Mouse (Mus musculus): ENCODE results near the gene Wdr1. TPM values are rescaled to one million over a fixed set of nuclear protein-coding genes. Genes with fewer than 3 reads are reported as not detected.
A peak's percentile ranks its signal among the peaks of the same experiment; 100 is the strongest.
"Not testable (repeated sequence)": the region's sequence is repeated elsewhere in the genome, so short reads cannot be mapped to it uniquely, and the experiment has no call there.

Wdr1 gene
- 170 and 202 TPM in 2 replicates for polyA plus RNA-seq (2015; fragmentation: Nextera tagmentation; extraction: Ambion mirVana)

- H3K27me3 ChIP-seq (replicated peaks), result no peaks in the 10 kb centered on the region
- H3K4me3 ChIP-seq (replicated peaks), result peak within 1 kb of the TSS; percentile 97
- peaks cover 38% of the 10 kb centered on the region for H3K4me1 ChIP-seq
- WGBS, result 81% methylated on average over 2 of the region's 2 CpGs
- peaks cover 13% of the 10 kb centered on the region for H3K36me3 ChIP-seq
- no peaks in the 10 kb centered on the region for H3K9me3 ChIP-seq (replicated peaks)
- no peak for ATAC-seq (ENCODE audit: low FRiP score)
- H3K27ac ChIP-seq (replicated peaks), result peak within 1 kb of the TSS; percentile 94
- peak within 1 kb of the TSS; percentile 89 for H3K4me2 ChIP-seq
- peak within 1 kb of the TSS; percentile 71 for H3K9ac ChIP-seq (replicated peaks)
Measured at GRCm38 (mm10) chr5:38563121-38563520, at the start of gene Wdr1. Gene Wdr1 (minus strand): TSS chr5:38563221.

- Histone ChIP-seq H3K4me3 (replicated peaks) (no peak overlapping the region), H3K27ac (replicated peaks) (no peak overlapping the region), H3K27me3 (replicated peaks) (no peaks in the 10 kb centered on the region), H3K4me1 (no peaks in the 10 kb centered on the region), H3K9me3 (replicated peaks) (no peaks in the 10 kb centered on the region), H3K4me2 (no peak overlapping the region), H3K36me3 (no peaks in the 10 kb centered on the region), H3K9ac (replicated peaks) (no peak overlapping the region)
- ATAC-seq (ENCODE audit: low FRiP score), result no peak
- WGBS, result 89% methylated on average over 3 of the region's 3 CpGs
Measured at GRCm38 (mm10) chr5:38611118-38611517, 48.1 kb upstream of the Wdr1 start.

- H3K9me3 ChIP-seq (replicated peaks); H3K4me1 ChIP-seq; H3K4me2 ChIP-seq; H3K27me3 ChIP-seq (replicated peaks); H3K36me3 ChIP-seq; H3K4me3 ChIP-seq (replicated peaks); H3K27ac ChIP-seq (replicated peaks); H3K9ac ChIP-seq (replicated peaks); ATAC-seq (ENCODE audit: low FRiP score): not testable (repeated sequence)
- 92% methylated on average over 4 of the region's 4 CpGs for WGBS
Measured at GRCm38 (mm10) chr5:38608219-38608618, 45.2 kb upstream of the Wdr1 start.

- H3K4me3 ChIP-seq (replicated peaks), result peak overlapping the region; percentile 36
- no peaks in the 10 kb centered on the region for H3K9me3 ChIP-seq (replicated peaks)
- peak; percentile 72; the same call in 1 of the 2 replicates for ATAC-seq (ENCODE audit: low FRiP score)
- H3K36me3 ChIP-seq, result no peaks in the 10 kb centered on the region
- H3K4me2 ChIP-seq, result peak overlapping the region; percentile 52
- no peaks in the 10 kb centered on the region for H3K27me3 ChIP-seq (replicated peaks)
- H3K27ac ChIP-seq (replicated peaks), result no peak overlapping the region
- 51% methylated on average over 11 of the region's 11 CpGs for WGBS
- no peak overlapping the region for H3K9ac ChIP-seq (replicated peaks)
- 0 out of 2 replicates have a peak, but pooled peaks cover 3% of the 10 kb centered on the region for H3K4me1 ChIP-seq
Measured at GRCm38 (mm10) chr5:38598647-38599304, 35.8 kb upstream of the Wdr1 start.

- Histone ChIP-seq H3K27me3 (replicated peaks) (no peaks in the 10 kb centered on the region), H3K4me2 (no peak overlapping the region), H3K9me3 (replicated peaks) (no peaks in the 10 kb centered on the region), H3K4me1 (no peaks in the 10 kb centered on the region), H3K4me3 (replicated peaks) (no peak overlapping the region), H3K27ac (replicated peaks) (no peak overlapping the region), H3K36me3 (no peaks in the 10 kb centered on the region), H3K9ac (replicated peaks) (no peak overlapping the region)
- no peak for ATAC-seq (ENCODE audit: low FRiP score)
- WGBS, result 83% methylated on average over 9 of the region's 9 CpGs
Measured at GRCm38 (mm10) chr5:38588924-38589323, 25.9 kb upstream of the Wdr1 start.

- no peak for ATAC-seq (ENCODE audit: low FRiP score)
- H3K27me3 ChIP-seq (replicated peaks), result no peaks in the 10 kb centered on the region
- no peaks in the 10 kb centered on the region for H3K9me3 ChIP-seq (replicated peaks)
- no peak overlapping the region for H3K9ac ChIP-seq (replicated peaks)
- H3K4me3 ChIP-seq (replicated peaks), result no peak overlapping the region
- H3K36me3 ChIP-seq, result no peaks in the 10 kb centered on the region
- no peak overlapping the region for H3K4me2 ChIP-seq
- no peaks in the 10 kb centered on the region for H3K4me1 ChIP-seq
- H3K27ac ChIP-seq (replicated peaks), result no peak overlapping the region
- 92% methylated on average over 2 of the region's 2 CpGs for WGBS
Measured at GRCm38 (mm10) chr5:38585450-38585849, 22.4 kb upstream of the Wdr1 start.

- H3K4me1 ChIP-seq, result no peaks in the 10 kb centered on the region
Measured at GRCm38 (mm10) chr5:38583026-38583425, 20.0 kb upstream of the Wdr1 start.

GRCm38 (mm10) chr5:38580703-38581102, 17.7 kb upstream of the Wdr1 start:
- H3K9ac ChIP-seq (replicated peaks), result no peak overlapping the region
- no peaks in the 10 kb centered on the region for H3K27me3 ChIP-seq (replicated peaks)
- no peak overlapping the region for H3K4me3 ChIP-seq (replicated peaks)
- ATAC-seq (ENCODE audit: low FRiP score), result no peak
- no peaks in the 10 kb centered on the region for H3K9me3 ChIP-seq (replicated peaks)
- H3K27ac ChIP-seq (replicated peaks), result no peak overlapping the region
- H3K4me1 ChIP-seq, result no peaks in the 10 kb centered on the region
- 26% methylated on average over 6 of the region's 6 CpGs for WGBS
- no peak overlapping the region for H3K4me2 ChIP-seq
- H3K36me3 ChIP-seq, result no peaks in the 10 kb centered on the region

More at GRCm38 (mm10) chr5:38583026-38583425, 20.0 kb upstream of the Wdr1 start:
- no peaks in the 10 kb centered on the region for H3K9me3 ChIP-seq (replicated peaks)
- H3K27ac ChIP-seq (replicated peaks), result no peak overlapping the region
- no peak overlapping the region for H3K9ac ChIP-seq (replicated peaks)
- H3K36me3 ChIP-seq, result no peaks in the 10 kb centered on the region
- H3K4me2 ChIP-seq, result no peak overlapping the region
- 87% methylated on average over 4 of the region's 4 CpGs for WGBS
- no peak overlapping the region for H3K4me3 ChIP-seq (replicated peaks)
- H3K27me3 ChIP-seq (replicated peaks), result no peaks in the 10 kb centered on the region
- ATAC-seq (ENCODE audit: low FRiP score), result no peak

- no peak for ATAC-seq (ENCODE audit: low FRiP score)
- no peak overlapping the region for H3K4me3 ChIP-seq (replicated peaks)
- H3K4me1 ChIP-seq, result no peaks in the 10 kb centered on the region
- WGBS, result 78% methylated on average over 2 of the region's 2 CpGs
- no peaks in the 10 kb centered on the region for H3K27me3 ChIP-seq (replicated peaks)
- no peak overlapping the region for H3K9ac ChIP-seq (replicated peaks)
- no peaks in the 10 kb centered on the region for H3K9me3 ChIP-seq (replicated peaks)
- H3K36me3 ChIP-seq, result no peaks in the 10 kb centered on the region
- no peak overlapping the region for H3K27ac ChIP-seq (replicated peaks)
- H3K4me2 ChIP-seq, result no peak overlapping the region
Measured at GRCm38 (mm10) chr5:38570876-38571275, 7.9 kb upstream of the Wdr1 start.

GRCm38 (mm10) chr5:38568652-38569051, 5.6 kb upstream of the Wdr1 start:
- Histone ChIP-seq H3K9me3 (replicated peaks) (no peaks in the 10 kb centered on the region), H3K36me3 (no peaks in the 10 kb centered on the region), H3K9ac (replicated peaks) (no peak overlapping the region), H3K27ac (replicated peaks) (no peak overlapping the region), H3K4me1 (no peaks in the 10 kb centered on the region), H3K4me3 (replicated peaks) (no peak overlapping the region), H3K4me2 (no peak overlapping the region), H3K27me3 (replicated peaks) (no peaks in the 10 kb centered on the region)
- no peak for ATAC-seq (ENCODE audit: low FRiP score)

- Histone ChIP-seq H3K27me3 (replicated peaks) (no peaks in the 10 kb centered on the region), H3K27ac (replicated peaks) (no peak overlapping the region), H3K4me2 (no peak overlapping the region), H3K36me3 (no peaks in the 10 kb centered on the region), H3K9ac (replicated peaks) (no peak overlapping the region), H3K4me1 (peaks cover 21% of the 10 kb centered on the region), H3K4me3 (replicated peaks) (no peak overlapping the region), H3K9me3 (replicated peaks) (no peaks in the 10 kb centered on the region)
- WGBS, result 81% methylated on average over 6 of the region's 6 CpGs
- ATAC-seq (ENCODE audit: low FRiP score), result no peak
Measured at GRCm38 (mm10) chr5:38564831-38565230, 1.8 kb upstream of the Wdr1 start.

GRCm38 (mm10) chr5:38561426-38562024, 1.5 kb downstream of the Wdr1 start:
- WGBS, result under 1% methylated on average over 75 of the region's 79 CpGs
- H3K4me2 ChIP-seq, result peak overlapping the region; percentile 89
- peak overlapping the region; percentile 94 for H3K27ac ChIP-seq (replicated peaks)
- peaks cover 26% of the 10 kb centered on the region for H3K36me3 ChIP-seq
- peak; percentile 97 for ATAC-seq (ENCODE audit: low FRiP score)
- peak overlapping the region; percentile 97 for H3K4me3 ChIP-seq (replicated peaks)
- H3K9me3 ChIP-seq (replicated peaks), result no peaks in the 10 kb centered on the region
- H3K4me1 ChIP-seq, result peaks cover 42% of the 10 kb centered on the region
- no peaks in the 10 kb centered on the region for H3K27me3 ChIP-seq (replicated peaks)
- H3K9ac ChIP-seq (replicated peaks), result peak overlapping the region; percentile 94

All from neural tube, embryonic 15.5 days (tissue).